ENCODE assay signal across 12 mouse cellular contexts in the genomic region with DNA sequence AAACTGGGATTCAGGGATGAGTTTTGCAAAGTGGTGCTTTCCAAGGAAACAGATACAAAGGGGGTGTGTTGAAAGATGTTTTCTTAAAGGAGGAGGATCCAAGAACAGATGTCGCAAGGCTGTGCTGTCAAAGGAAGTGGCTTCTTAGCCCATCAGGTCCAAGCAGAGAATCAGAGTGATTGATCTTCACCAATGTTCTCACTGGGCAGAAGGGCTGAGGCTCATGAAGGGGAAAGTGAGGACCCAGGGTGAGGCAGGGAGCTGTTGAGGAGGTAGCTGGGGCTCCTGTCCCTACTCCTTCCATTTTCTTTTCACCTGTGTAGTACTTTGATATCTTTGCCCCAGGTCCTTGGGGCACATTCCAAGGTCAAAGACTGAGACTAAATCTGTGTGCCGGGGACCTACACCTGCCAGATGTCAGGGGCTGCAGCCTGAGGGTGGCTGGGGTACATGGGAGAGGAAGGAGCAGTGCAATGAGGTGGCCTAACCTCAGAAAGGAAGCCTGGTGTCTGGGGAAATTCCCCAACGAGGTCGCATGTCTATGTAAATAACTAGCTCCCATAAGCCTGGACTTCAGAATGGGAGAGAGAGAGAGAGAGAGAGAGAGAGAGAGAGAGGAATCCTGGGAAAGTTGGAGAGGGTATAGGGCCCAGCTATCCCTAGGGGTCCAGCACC. TPM values are rescaled to one million over a fixed set of nuclear protein-coding genes. Genes with fewer than 3 reads are reported as not detected.
DNase-seq lines count a peak whose midpoint lies in the region; ATAC-seq and TF ChIP-seq lines count a peak whose summit lies in the region.
"Had no signal": no experiment of that assay in that cellular context is flagged by ENCODE, and none has a peak within 500 bp of the region (broad histone marks: within the 10 kb centered on the region; RNA-seq: fewer than 3 reads in every experiment).

No protein-coding gene starts in this region.

- H3K4me1 ChIP-seq in spleen, adult 2 months (ENCODE audit: control insufficient read depth, insufficient read depth, insufficient read length), result peaks cover 23% of the 10 kb centered on the region
- H3K4me1 ChIP-seq in bone marrow macrophage, adult 2 months (ENCODE audit: control insufficient read depth, insufficient read depth, low read length), result peaks cover 47% of the 10 kb centered on the region
- peaks cover 6% of the 10 kb centered on the region; the same call in 1 of the 2 replicates for H3K4me1 ChIP-seq in hindbrain, postnatal 0 days (ENCODE audit: insufficient read depth, low read length)
- peaks cover 3% of the 10 kb centered on the region for H3K4me1 ChIP-seq in cerebellum, adult 2 months (ENCODE audit: control insufficient read depth, insufficient read depth, low read length)

- no peak overlapping the region for H3ac ChIP-seq in myocyte (ENCODE audit: control insufficient read depth, insufficient read length)

- peak overlapping the region; percentile 76 for H3K27ac ChIP-seq in spleen, adult 2 months (ENCODE audit: insufficient read depth, low read length)
- peak overlapping the region; percentile 81 for H3K27ac ChIP-seq in bone marrow macrophage, adult 2 months (ENCODE audit: insufficient read depth, low read depth, low read length)
- H3K27ac ChIP-seq in hindbrain, postnatal 0 days, result no peak overlapping the region
- no peak overlapping the region for H3K27ac ChIP-seq in cerebellum, adult 2 months (ENCODE audit: insufficient read depth, low read length)
- H3K27ac ChIP-seq: midbrain, embryonic 12.5 days had no signal

- 12% methylated on average over 4 of the region's 4 CpGs for WGBS in spleen, adult 2 months
- WGBS in hindbrain, postnatal 0 days, result 63% methylated on average over 4 of the region's 4 CpGs
- WGBS in cerebellum, adult 2 months, result 78% methylated on average over 4 of the region's 4 CpGs

- H3K4me3 ChIP-seq in spleen, adult 2 months (ENCODE audit: extremely low read depth, insufficient read depth, insufficient read length), result no peak overlapping the region
- H3K4me3 ChIP-seq in bone marrow macrophage, adult 2 months (ENCODE audit: insufficient read depth, low read length), result no peak overlapping the region
- H3K4me3 ChIP-seq in myocyte, result no peak overlapping the region
- H3K4me3 ChIP-seq in hindbrain, postnatal 0 days (ENCODE audit: low read length), result no peak overlapping the region
- H3K4me3 ChIP-seq in cerebellum, adult 2 months (replicated peaks; ENCODE audit: insufficient read depth, low read depth, low read length), result no peak overlapping the region
- H3K4me3 ChIP-seq: heart, embryonic 12.5 days; midbrain, embryonic 12.5 days had no signal

- TF ChIP-seq POLR2A in spleen, adult 2 months (IDR thresholded peaks at IDR 0.05; ENCODE audit: low read depth, low read length), result no peak
- no peak for TF ChIP-seq POLR2A in bone marrow macrophage, adult 2 months (IDR thresholded peaks at IDR 0.05; ENCODE audit: borderline replicate concordance, low read depth, low read length)
- no peak for TF ChIP-seq POLR2A in myocyte (IDR thresholded peaks at IDR 0.05; ENCODE audit: insufficient read length, low read depth)
- no peak for TF ChIP-seq POLR2A in cerebellum, adult 2 months (IDR thresholded peaks at IDR 0.05; ENCODE audit: borderline replicate concordance, insufficient read depth, low read length)

- H3K9me3 ChIP-seq in hindbrain, postnatal 0 days (ENCODE audit: low read length), result no peaks in the 10 kb centered on the region
- H3K9me3 ChIP-seq: heart, embryonic 12.5 days; midbrain, embryonic 12.5 days had no signal

- TF ChIP-seq CTCF in spleen, adult 2 months (IDR thresholded peaks at IDR 0.05; ENCODE audit: extremely low read depth, insufficient read depth, insufficient read length, insufficient replicate concordance), result no peak
- TF ChIP-seq CTCF in bone marrow macrophage, adult 2 months (IDR thresholded peaks at IDR 0.05; ENCODE audit: low read depth, low read length), result no peak
- no peak for TF ChIP-seq CTCF in hindbrain, postnatal 0 days (IDR thresholded peaks at IDR 0.05; ENCODE audit: low read depth)
- TF ChIP-seq CTCF in cerebellum, adult 2 months (IDR thresholded peaks at IDR 0.05; ENCODE audit: borderline replicate concordance, insufficient read depth, low read depth, low read length), result no peak

- peak overlapping the region; percentile 2 for H3K4me2 ChIP-seq in myocyte (ENCODE audit: low read depth)
- no peak overlapping the region for H3K4me2 ChIP-seq in hindbrain, postnatal 0 days (ENCODE audit: low read depth, low read length)
- H3K4me2 ChIP-seq: heart, embryonic 12.5 days; midbrain, embryonic 12.5 days had no signal

- no peak overlapping the region for H3K9ac ChIP-seq in hindbrain, postnatal 0 days (replicated peaks; ENCODE audit: low read length)
- H3K9ac ChIP-seq: heart, embryonic 12.5 days; midbrain, embryonic 12.5 days had no signal

- no peaks in the 10 kb centered on the region for H3K79me2 ChIP-seq in myocyte (ENCODE audit: control insufficient read depth, insufficient read depth)

- no peaks in the 10 kb centered on the region for H3K36me3 ChIP-seq in spleen, adult 2 months (ENCODE audit: control insufficient read depth, insufficient read depth, low read length)
- no peaks in the 10 kb centered on the region for H3K36me3 ChIP-seq in myocyte (ENCODE audit: control insufficient read depth, insufficient read depth)
- no peaks in the 10 kb centered on the region for H3K36me3 ChIP-seq in hindbrain, postnatal 0 days (ENCODE audit: insufficient read depth, low read length)
- H3K36me3 ChIP-seq: heart, embryonic 12.5 days; midbrain, embryonic 12.5 days had no signal

- H3K27me3 ChIP-seq in spleen, adult 2 months (ENCODE audit: control insufficient read depth, insufficient read depth, low read length), result no peaks in the 10 kb centered on the region
- H3K27me3 ChIP-seq in myocyte (ENCODE audit: control insufficient read depth, insufficient read depth, insufficient read length), result no peaks in the 10 kb centered on the region
- no peaks in the 10 kb centered on the region for H3K27me3 ChIP-seq in hindbrain, postnatal 0 days (ENCODE audit: insufficient read depth, low read length)
- H3K27me3 ChIP-seq in cerebellum, adult 2 months (ENCODE audit: control insufficient read depth, insufficient read depth, low read length), result no peaks in the 10 kb centered on the region
- H3K27me3 ChIP-seq: heart, embryonic 12.5 days; midbrain, embryonic 12.5 days had no signal

- no peak for ATAC-seq in frontal cortex, adult (ENCODE audit: low TSS enrichment)
- no peak for ATAC-seq in hindbrain, postnatal 0 days
- ATAC-seq: forebrain, embryonic 16.5 days had no signal

- peak in 1 of 2 experiments; percentile 64 for DNase-seq in spleen, adult 2 months (ENCODE audit: low read depth in 1 of 2, low spot score in 2 of 2)
- DNase-seq in spleen, adult 12 weeks (ENCODE audit: low spot score), result no peak
- DNase-seq in hindbrain, postnatal 0 days (ENCODE audit: low spot score), result no peak
- no peak for DNase-seq in cerebellum, adult 2 months
- no peak for DNase-seq in urinary bladder, adult 2 months (ENCODE audit: low spot score)
- DNase-seq: layer of hippocampus, postnatal 36 days had no signal

TF ChIP-seq in myocyte, 11 proteins besides CTCF, POLR2A, EP300 and RAD21:
- TF ChIP-seq MYOD1 (IDR thresholded peaks at IDR 0.05; ENCODE audit: control insufficient read depth in 1 of 3, insufficient read length in 2 of 3, low read depth in 2 of 3) (no peak), SRF (IDR thresholded peaks at IDR 0.05; ENCODE audit: control insufficient read depth, insufficient read length, low read depth) (no peak), MYOG (IDR thresholded peaks at IDR 0.05; ENCODE audit: control insufficient read depth in 1 of 3, insufficient read depth in 1 of 3, insufficient read length in 2 of 3, low read depth in 2 of 3) (no peak), POLR2AphosphoS2 (IDR thresholded peaks at IDR 0.05; ENCODE audit: insufficient read length, low read depth) (no peak), REST (IDR thresholded peaks at IDR 0.05; ENCODE audit: insufficient read depth, insufficient read length) (no peak), TCF12 (IDR thresholded peaks at IDR 0.05; ENCODE audit: insufficient read depth, poor library complexity, severe bottlenecking) (no peak), USF1 (IDR thresholded peaks at IDR 0.05; ENCODE audit: low read depth) (no peak), E2F4 (IDR thresholded peaks at IDR 0.05; ENCODE audit: insufficient read depth) (no peak), MAX (IDR thresholded peaks at IDR 0.05; ENCODE audit: low read depth) (no peak), TCF3 (IDR thresholded peaks at IDR 0.05; ENCODE audit: insufficient read length, low read depth) (no peak), CEBPB (IDR thresholded peaks at IDR 0.05; ENCODE audit: insufficient read depth, poor library complexity, severe bottlenecking) (no peak)

RNA-seq across cellular contexts. Expression of gene Tnip1, which starts 9.5 kb away (rescaled TPM):
- 54.6 and 65.5 TPM in 2 replicates for polyA plus RNA-seq in spleen, adult 2 months (2012; rRNA removed)
- polyA plus RNA-seq in bone marrow macrophage, adult 2 months (2012; ENCODE audit: insufficient read depth, insufficient read length, missing spikeins), result 70.3 and 72.2 TPM in 2 replicates
- polyA plus RNA-seq in myocyte (2012; fragmentation: generic; extraction: Trizol), result 34.5 TPM
- total RNA-seq in hindbrain, postnatal 0 days (2014; rRNA removed), result 15.3 and 16.7 TPM in 2 replicates
- polyA plus RNA-seq in hindbrain, postnatal 0 days (2015; fragmentation: Nextera tagmentation; extraction: Ambion mirVana), result 17.1 and 19.8 TPM in 2 replicates
- 31.1 and 33.1 TPM in 2 replicates for polyA plus RNA-seq in cerebellum, adult 2 months (2012; rRNA removed)
- 19.5 and 25.0 TPM in 2 replicates for polyA plus RNA-seq in urinary bladder, adult 2 months (2012; rRNA removed)

Comparison
In these comparisons a context has a peak if more than half of its experiments do, and no peak if none do; other contexts are left out.
1. H3K27ac ChIP-seq: peak in spleen, adult 2 months (single experiment) and bone marrow macrophage, adult 2 months (single experiment); none in hindbrain, postnatal 0 days (single experiment) and cerebellum, adult 2 months (single experiment).